Mouse (Mus musculus): Measurements from ENCODE around the gene Fndc11. TPM values are rescaled to one million over a fixed set of nuclear protein-coding genes. Genes with fewer than 3 reads are reported as not detected.

Gene Fndc11
- polyA plus RNA-seq (2011; ENCODE audit: insufficient read depth, insufficient read length, low read depth, missing spikeins) = not detected in 2 replicates

DNA sequence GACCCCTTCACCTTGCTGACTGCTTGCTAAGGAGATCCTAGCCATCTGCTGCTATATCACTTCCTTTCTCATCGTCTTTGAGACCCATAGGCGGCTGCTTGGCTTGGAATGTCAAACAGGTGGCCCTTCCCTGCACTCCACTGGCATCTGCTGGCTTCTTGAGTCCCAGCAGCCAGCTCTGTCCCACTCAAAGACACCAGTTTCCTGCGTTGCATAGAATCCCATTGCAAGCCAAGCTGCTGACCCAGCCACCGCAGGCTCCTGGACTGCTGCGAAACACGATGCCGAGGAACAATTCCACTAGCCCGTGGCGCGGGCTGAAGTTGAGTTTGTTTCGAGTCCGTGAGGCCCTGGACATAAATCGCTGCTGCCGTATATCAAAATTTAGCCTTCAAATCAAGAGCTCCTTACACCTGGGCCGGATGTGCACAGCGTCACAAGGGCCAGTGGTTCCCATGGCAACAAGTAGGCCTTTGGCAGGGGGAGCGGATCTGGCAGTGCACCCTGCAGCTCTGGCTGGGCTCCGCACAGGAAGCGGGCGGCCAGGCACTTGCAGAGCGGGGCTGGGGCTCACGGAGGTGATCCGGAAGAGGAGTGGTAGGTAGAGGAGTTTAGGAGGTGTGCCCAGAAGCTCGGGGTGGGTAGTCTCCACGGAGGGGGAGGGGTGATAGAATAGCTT is at the start of gene Fndc11:
Gene Fndc11 (plus strand): TSS at position 476 of the 679 bp plus-strand sequence.
- no peak for TF ChIP-seq CTCF (IDR thresholded peaks at IDR 0.05; ENCODE audit: low read depth, low read length)
- no peak for TF ChIP-seq EP300 (IDR thresholded peaks at IDR 0.05; ENCODE audit: insufficient read depth, low read depth, low read length)
- TF ChIP-seq POLR2A (IDR thresholded peaks at IDR 0.05; ENCODE audit: insufficient read depth, low read length) = no peak
- Histone ChIP-seq H3K36me3 (ENCODE audit: control insufficient read depth, insufficient read depth, low read length, poor library complexity, severe bottlenecking) (no peaks in the 10 kb centered on the region), H3K4me1 (ENCODE audit: control insufficient read depth, insufficient read depth, low read length) (no peaks in the 10 kb centered on the region), H3K27me3 (ENCODE audit: control insufficient read depth, insufficient read depth, low read length, poor library complexity, severe bottlenecking) (no peaks in the 10 kb centered on the region), H3K4me3 (ENCODE audit: low read depth, low read length) (peak within 1 kb of the TSS; percentile 20), H3K9me3 (replicated peaks; ENCODE audit: control insufficient read depth, insufficient read depth, low read length, poor library complexity, severe bottlenecking) (no peaks in the 10 kb centered on the region), H3K27ac (ENCODE audit: insufficient read depth, low read length) (no peak within 1 kb of the TSS), H3K9ac (ENCODE audit: low read depth, poor library complexity, severe bottlenecking) (no peak within 1 kb of the TSS)

DNA sequence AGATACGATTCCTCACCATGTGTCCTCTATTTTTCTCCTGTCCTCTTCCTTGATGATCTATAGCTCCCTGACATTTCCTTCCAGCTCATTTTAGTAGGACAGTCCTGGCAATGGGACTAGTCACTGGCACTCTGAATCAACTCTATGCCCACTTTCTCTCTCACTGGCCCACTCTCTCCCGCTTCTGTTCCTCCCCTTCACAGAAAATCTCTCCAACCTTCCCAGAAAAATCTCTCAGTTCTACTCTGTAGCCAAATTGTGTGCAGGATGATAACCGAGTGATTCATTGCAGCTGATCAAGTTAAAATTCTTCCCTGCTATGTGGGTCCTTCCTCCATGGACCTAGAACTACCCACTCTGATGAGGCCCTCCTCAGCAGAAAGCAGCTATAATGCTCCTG is 45.2 kb upstream of the Fndc11 start:
- Histone ChIP-seq H3K27ac (ENCODE audit: insufficient read depth, low read length) (no peak overlapping the region), H3K4me3 (ENCODE audit: low read depth, low read length) (no peak overlapping the region), H3K9ac (ENCODE audit: low read depth, poor library complexity, severe bottlenecking) (no peak overlapping the region), H3K27me3 (ENCODE audit: control insufficient read depth, insufficient read depth, low read length, poor library complexity, severe bottlenecking) (no peaks in the 10 kb centered on the region), H3K4me1 (ENCODE audit: control insufficient read depth, insufficient read depth, low read length) (no peaks in the 10 kb centered on the region), H3K9me3 (replicated peaks; ENCODE audit: control insufficient read depth, insufficient read depth, low read length, poor library complexity, severe bottlenecking) (0 out of 2 replicates have a peak, but pooled peaks cover 1% of the 10 kb centered on the region), H3K36me3 (ENCODE audit: control insufficient read depth, insufficient read depth, low read length, poor library complexity, severe bottlenecking) (no peaks in the 10 kb centered on the region)
- TF ChIP-seq EP300 (IDR thresholded peaks at IDR 0.05; ENCODE audit: insufficient read depth, low read depth, low read length) (no peak), CTCF (IDR thresholded peaks at IDR 0.05; ENCODE audit: low read depth, low read length) (no peak), POLR2A (IDR thresholded peaks at IDR 0.05; ENCODE audit: insufficient read depth, low read length) (no peak)

- no peak for TF ChIP-seq EP300 (IDR thresholded peaks at IDR 0.05; ENCODE audit: insufficient read depth, low read depth, low read length)
- no peak for TF ChIP-seq POLR2A (IDR thresholded peaks at IDR 0.05; ENCODE audit: insufficient read depth, low read length)
- no peak for TF ChIP-seq CTCF (IDR thresholded peaks at IDR 0.05; ENCODE audit: low read depth, low read length)
- H3K9ac ChIP-seq (ENCODE audit: low read depth, poor library complexity, severe bottlenecking) = no peak overlapping the region
Measured at GRCm38 (mm10) chr2:181178015-181178414, 41.8 kb upstream of the Fndc11 start.

DNA sequence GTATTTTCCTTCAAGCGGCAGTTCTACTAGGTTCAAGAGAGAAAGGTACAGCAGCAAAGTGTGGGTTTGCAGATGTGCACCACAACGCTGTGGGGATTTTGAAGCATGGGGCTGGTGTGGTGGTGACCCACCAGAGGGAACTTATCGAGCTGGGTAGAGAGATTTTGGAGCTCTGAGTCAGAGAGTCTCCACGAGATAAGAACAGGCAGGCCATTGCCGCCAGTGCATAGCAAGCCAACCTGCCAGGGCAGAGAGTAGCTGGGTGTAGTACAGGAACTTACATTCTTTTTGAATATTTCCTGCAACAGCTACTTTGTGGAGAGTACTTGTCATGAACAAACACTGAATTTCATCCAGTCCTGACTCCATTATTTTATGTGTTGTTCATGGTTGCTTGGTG is 41.3 kb upstream of the Fndc11 start:
- Histone ChIP-seq H3K4me1 (ENCODE audit: control insufficient read depth, insufficient read depth, low read length) (no peaks in the 10 kb centered on the region), H3K9me3 (replicated peaks; ENCODE audit: control insufficient read depth, insufficient read depth, low read length, poor library complexity, severe bottlenecking) (no peaks in the 10 kb centered on the region), H3K4me3 (ENCODE audit: low read depth, low read length) (no peak overlapping the region), H3K36me3 (ENCODE audit: control insufficient read depth, insufficient read depth, low read length, poor library complexity, severe bottlenecking) (no peaks in the 10 kb centered on the region), H3K27ac (ENCODE audit: insufficient read depth, low read length) (no peak overlapping the region), H3K9ac (ENCODE audit: low read depth, poor library complexity, severe bottlenecking) (no peak overlapping the region), H3K27me3 (ENCODE audit: control insufficient read depth, insufficient read depth, low read length, poor library complexity, severe bottlenecking) (no peaks in the 10 kb centered on the region)
- no peak for TF ChIP-seq EP300 (IDR thresholded peaks at IDR 0.05; ENCODE audit: insufficient read depth, low read depth, low read length)
- no peak for TF ChIP-seq CTCF (IDR thresholded peaks at IDR 0.05; ENCODE audit: low read depth, low read length)
- no peak for TF ChIP-seq POLR2A (IDR thresholded peaks at IDR 0.05; ENCODE audit: insufficient read depth, low read length)

More at GRCm38 (mm10) chr2:181178015-181178414, 41.8 kb upstream of the Fndc11 start:
- Histone ChIP-seq H3K36me3 (ENCODE audit: control insufficient read depth, insufficient read depth, low read length, poor library complexity, severe bottlenecking) (no peaks in the 10 kb centered on the region), H3K4me1 (ENCODE audit: control insufficient read depth, insufficient read depth, low read length) (no peaks in the 10 kb centered on the region), H3K27ac (ENCODE audit: insufficient read depth, low read length) (no peak overlapping the region), H3K9me3 (replicated peaks; ENCODE audit: control insufficient read depth, insufficient read depth, low read length, poor library complexity, severe bottlenecking) (no peaks in the 10 kb centered on the region), H3K27me3 (ENCODE audit: control insufficient read depth, insufficient read depth, low read length, poor library complexity, severe bottlenecking) (no peaks in the 10 kb centered on the region), H3K4me3 (ENCODE audit: low read depth, low read length) (no peak overlapping the region)

DNA sequence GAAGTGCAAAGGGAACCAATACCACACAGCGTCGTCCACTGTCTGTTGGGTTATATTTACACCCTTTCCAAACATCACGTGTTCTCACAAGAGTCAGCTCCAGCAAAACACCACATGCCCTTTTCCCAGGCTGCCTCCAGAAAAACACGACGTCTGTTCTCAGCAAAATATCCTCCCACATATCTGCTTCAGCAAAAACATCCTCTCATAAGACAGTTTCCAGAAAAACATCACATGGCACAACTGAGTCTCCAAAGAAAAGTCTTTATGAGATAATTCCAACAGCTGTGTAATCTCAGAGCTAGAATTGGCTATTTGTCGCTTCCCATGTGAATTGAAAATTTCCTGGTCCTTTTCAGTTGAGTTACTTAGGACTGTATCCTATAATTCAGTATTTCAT is 38.9 kb upstream of the Fndc11 start:
- Histone ChIP-seq H3K9me3 (replicated peaks; ENCODE audit: control insufficient read depth, insufficient read depth, low read length, poor library complexity, severe bottlenecking) (no peaks in the 10 kb centered on the region), H3K36me3 (ENCODE audit: control insufficient read depth, insufficient read depth, low read length, poor library complexity, severe bottlenecking) (no peaks in the 10 kb centered on the region), H3K9ac (ENCODE audit: low read depth, poor library complexity, severe bottlenecking) (no peak overlapping the region), H3K4me3 (ENCODE audit: low read depth, low read length) (no peak overlapping the region), H3K27me3 (ENCODE audit: control insufficient read depth, insufficient read depth, low read length, poor library complexity, severe bottlenecking) (no peaks in the 10 kb centered on the region), H3K4me1 (ENCODE audit: control insufficient read depth, insufficient read depth, low read length) (no peaks in the 10 kb centered on the region), H3K27ac (ENCODE audit: insufficient read depth, low read length) (no peak overlapping the region)
- TF ChIP-seq CTCF (IDR thresholded peaks at IDR 0.05; ENCODE audit: low read depth, low read length) (no peak), POLR2A (IDR thresholded peaks at IDR 0.05; ENCODE audit: insufficient read depth, low read length) (no peak), EP300 (IDR thresholded peaks at IDR 0.05; ENCODE audit: insufficient read depth, low read depth, low read length) (no peak)

DNA sequence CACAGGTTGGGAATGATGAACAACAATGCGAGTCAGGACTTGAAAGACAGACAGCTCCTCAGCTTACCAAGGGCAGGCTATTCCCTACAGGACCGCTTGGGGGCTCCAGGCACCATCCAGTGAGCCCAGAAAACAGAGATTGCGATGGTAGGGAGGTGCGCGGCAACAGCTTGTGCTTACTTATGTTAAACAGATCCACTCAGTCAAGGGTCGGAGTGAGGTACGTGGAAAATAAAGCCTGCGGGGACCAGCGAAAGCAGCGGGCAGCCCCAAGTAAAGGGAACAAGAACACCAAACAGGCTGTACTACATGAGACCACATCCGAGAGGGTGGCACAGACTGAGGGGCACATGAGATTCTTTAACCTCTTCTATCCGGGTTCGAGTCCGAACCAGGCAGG is 33.2 kb upstream of the Fndc11 start:
- peak overlapping the region; percentile 81 for H3K4me3 ChIP-seq (ENCODE audit: low read depth, low read length)
- peak overlapping the region; percentile 33; the same call in 1 of the 2 replicates for H3K27ac ChIP-seq (ENCODE audit: insufficient read depth, low read length)
- peak overlapping the region; percentile 79 for H3K9ac ChIP-seq (ENCODE audit: low read depth, poor library complexity, severe bottlenecking)
- TF ChIP-seq CTCF (IDR thresholded peaks at IDR 0.05; ENCODE audit: low read depth, low read length) (peak; percentile 94), EP300 (IDR thresholded peaks at IDR 0.05; ENCODE audit: insufficient read depth, low read depth, low read length) (no peak)
- H3K9me3 ChIP-seq (replicated peaks; ENCODE audit: control insufficient read depth, insufficient read depth, low read length, poor library complexity, severe bottlenecking) = no peaks in the 10 kb centered on the region
- H3K36me3 ChIP-seq (ENCODE audit: control insufficient read depth, insufficient read depth, low read length, poor library complexity, severe bottlenecking) = no peaks in the 10 kb centered on the region
- H3K27me3 ChIP-seq (ENCODE audit: control insufficient read depth, insufficient read depth, low read length, poor library complexity, severe bottlenecking) = no peaks in the 10 kb centered on the region
- no peaks in the 10 kb centered on the region for H3K4me1 ChIP-seq (ENCODE audit: control insufficient read depth, insufficient read depth, low read length)

Measured in ES-Bruce4 (cell line).